In the genomic region with DNA sequence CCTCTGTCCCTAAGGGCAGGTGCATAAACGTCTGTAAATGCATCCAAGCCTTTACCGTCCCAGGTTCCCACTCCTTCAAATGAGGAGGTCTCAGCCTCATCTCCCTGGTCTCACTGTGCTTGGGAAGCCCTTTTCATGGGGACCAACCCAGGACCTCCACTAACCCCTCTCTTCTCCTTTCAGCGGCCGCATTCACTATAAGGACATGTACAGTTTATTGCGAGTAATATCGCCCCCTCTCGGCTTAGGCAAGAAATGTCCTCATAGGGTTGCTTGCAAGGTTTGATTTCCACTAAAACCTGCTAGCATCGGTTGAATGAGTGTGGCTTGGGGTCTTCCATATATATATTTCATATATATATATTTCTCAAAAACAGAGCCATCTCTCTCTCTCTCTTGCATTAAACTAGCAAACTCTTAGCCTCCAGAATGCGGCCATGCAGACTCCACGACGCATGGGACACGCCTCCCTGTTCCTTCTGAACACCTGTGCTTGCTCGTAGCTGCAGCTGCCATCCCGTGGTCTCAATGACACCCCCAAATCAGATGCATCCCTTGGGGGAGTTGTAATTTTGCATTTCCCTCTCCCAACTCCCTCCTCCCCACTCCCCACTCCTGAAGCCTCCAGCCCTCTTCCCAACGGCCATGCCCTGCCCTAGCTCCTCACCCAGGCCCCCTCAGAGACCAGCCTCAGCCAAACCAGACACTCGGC, we compare ENCODE assay signal across 9 mouse cellular contexts. TPM values are rescaled to one million over a fixed set of nuclear protein-coding genes. Genes with fewer than 3 reads are reported as not detected.
DNase-seq lines count a peak whose midpoint lies in the region; ATAC-seq lines count a peak whose summit lies in the region.
"Had no signal": no experiment of that assay in that cellular context is flagged by ENCODE, and none has a peak within 500 bp of the region (broad histone marks: within the 10 kb centered on the region; RNA-seq: fewer than 3 reads in every experiment).

No protein-coding gene starts in this region.

- peak; percentile 63 to 72 for DNase-seq in cerebellum, postnatal 14 days
- DNase-seq in cerebellum, adult 11 months: no peak
- DNase-seq in neural tube, embryonic 11.5 days (ENCODE audit: low spot score): peak; percentile 60
- DNase-seq in neural tube, embryonic 10.5 days (ENCODE audit: extremely low spot score, low spot score): no peak
- peak; percentile 64 for DNase-seq in mesoderm, embryonic 11.5 days (ENCODE audit: low read depth, low spot score)
- no peak for DNase-seq in urinary bladder, postnatal 36 days (ENCODE audit: low spot score in 2 of 2)
- DNase-seq in heart, postnatal 36 days: no peak

- no peaks in the 10 kb centered on the region for H3K27me3 ChIP-seq in neural tube, embryonic 11.5 days (ENCODE audit: control insufficient read depth, insufficient read depth, low read length)
- H3K27me3 ChIP-seq: hindbrain, embryonic 15.5 days had no signal

- no peak overlapping the region for H3K4me2 ChIP-seq in neural tube, embryonic 11.5 days (ENCODE audit: low read depth)
- H3K4me2 ChIP-seq: hindbrain, embryonic 15.5 days had no signal

- WGBS in neural tube, embryonic 11.5 days: 35% methylated on average over 16 of the region's 16 CpGs

- H3K27ac ChIP-seq in neural tube, embryonic 11.5 days (ENCODE audit: low read depth, low read length): no peak overlapping the region
- H3K27ac ChIP-seq: hindbrain, embryonic 15.5 days had no signal

- H3K4me1 ChIP-seq in neural tube, embryonic 11.5 days (ENCODE audit: control insufficient read depth, insufficient read depth, low read length): peaks cover 16% of the 10 kb centered on the region

- H3K9ac ChIP-seq in neural tube, embryonic 11.5 days (ENCODE audit: low read length): no peak overlapping the region
- H3K9ac ChIP-seq: hindbrain, embryonic 15.5 days had no signal

- no peak overlapping the region for H3K4me3 ChIP-seq in neural tube, embryonic 11.5 days (ENCODE audit: low read depth, low read length)
- H3K4me3 ChIP-seq: hindbrain, embryonic 15.5 days had no signal

- no peaks in the 10 kb centered on the region for H3K36me3 ChIP-seq in neural tube, embryonic 11.5 days (ENCODE audit: control insufficient read depth, insufficient read depth, low read length)

- ATAC-seq in neural tube, embryonic 11.5 days (ENCODE audit: insufficient read depth, low FRiP score, low TSS enrichment): no peak
- peak; percentile 66 for ATAC-seq in erythroblast, adult 5-6 weeks (replicated peaks; ENCODE audit: low FRiP score, poor library complexity, severe bottlenecking)

- intact Hi-C loops in heart, postnatal 36 days (cut with DNase I): no loop called here

- no peaks in the 10 kb centered on the region for H3K9me3 ChIP-seq in neural tube, embryonic 11.5 days (ENCODE audit: control insufficient read depth, low read length)
- H3K9me3 ChIP-seq: hindbrain, embryonic 15.5 days had no signal

RNA-seq across cellular contexts. Expression of a gene that starts 48.0 kb away (rescaled TPM):
- polyA plus RNA-seq in neural tube, embryonic 11.5 days (2014; fragmentation: Nextera tagmentation; extraction: Ambion mirVana): 71.6 and 79.4 TPM in 2 replicates
- total RNA-seq in erythroblast, adult 5-6 weeks (2015; ENCODE audit: low replicate concordance): 17.8 and 22.9 TPM in 2 replicates
- total RNA-seq in erythroblast, adult 5-6 weeks (2017; ENCODE audit: low replicate concordance): 9.2 and 14.8 TPM in 2 replicates
- 10 to 100 TPM; 12.6 to 16.5 TPM for total RNA-seq in heart, postnatal 36 days (2021)

Comparison
In these comparisons a context has a peak if more than half of its experiments do, and no peak if none do; other contexts are left out.
1. DNase-seq: peak in cerebellum, postnatal 14 days (2 of 2), neural tube, embryonic 11.5 days (single experiment) and mesoderm, embryonic 11.5 days (single experiment); none in cerebellum, adult 11 months (single experiment), neural tube, embryonic 10.5 days (single experiment), urinary bladder, postnatal 36 days (0 of 2) and heart, postnatal 36 days (0 of 2).